Mouse (Mus musculus): ENCODE results near the gene Tnfsfm13. TPM values are rescaled to one million over a fixed set of nuclear protein-coding genes. Genes with fewer than 3 reads are reported as not detected.

The Tnfsfm13 gene
- polyA plus RNA-seq, 1 experiment = 12.7 TPM

DNA sequence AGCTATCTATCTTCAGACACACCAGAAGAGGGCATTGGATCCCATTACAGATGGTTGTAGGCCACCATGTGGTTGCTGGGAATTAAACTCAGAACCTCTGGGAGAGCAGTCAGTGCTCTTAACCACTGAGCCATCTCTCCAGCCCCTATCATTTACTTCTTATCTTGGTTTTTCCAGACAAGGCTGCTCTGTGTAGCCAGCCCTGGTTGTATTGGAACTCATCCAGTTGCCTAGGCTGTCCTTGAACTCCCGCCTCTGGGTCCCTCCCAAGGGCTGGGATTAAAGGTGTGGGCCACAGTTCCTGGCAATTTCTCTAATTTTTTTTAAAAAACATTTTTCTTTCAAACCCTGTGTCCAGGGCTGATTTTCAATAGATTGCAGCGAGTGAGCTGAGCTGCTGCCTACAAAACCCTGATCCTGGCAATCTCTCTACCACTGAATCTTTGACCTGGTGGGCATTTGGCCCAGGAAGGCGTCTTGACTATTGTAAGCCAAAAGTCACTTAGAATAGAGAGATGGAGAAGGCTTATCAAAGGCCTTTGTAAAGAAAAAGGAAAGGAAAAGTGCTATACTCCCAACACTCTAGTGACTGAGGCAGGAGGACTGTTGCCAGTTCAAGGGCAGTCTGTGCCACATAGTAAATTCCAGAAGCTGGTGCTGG, 34.5 kb downstream of the Tnfsfm13 start:
- Histone ChIP-seq H3K4me1 (ENCODE audit: control insufficient read depth, insufficient read depth, low read length) (peaks cover 4% of the 10 kb centered on the region), H3K4me3 (replicated peaks; ENCODE audit: extremely low read depth, low read depth, low read length) (peak overlapping the region; percentile 96)
- 54% methylated on average over 3 of the region's 3 CpGs for WGBS
- TF ChIP-seq POLR2A (IDR thresholded peaks at IDR 0.05; ENCODE audit: borderline replicate concordance, extremely low read depth, low read depth, low read length) = no peak
- no peak for TF ChIP-seq CTCF (IDR thresholded peaks at IDR 0.05; ENCODE audit: insufficient read depth, low read length)
- DNase-seq = no peak

DNA sequence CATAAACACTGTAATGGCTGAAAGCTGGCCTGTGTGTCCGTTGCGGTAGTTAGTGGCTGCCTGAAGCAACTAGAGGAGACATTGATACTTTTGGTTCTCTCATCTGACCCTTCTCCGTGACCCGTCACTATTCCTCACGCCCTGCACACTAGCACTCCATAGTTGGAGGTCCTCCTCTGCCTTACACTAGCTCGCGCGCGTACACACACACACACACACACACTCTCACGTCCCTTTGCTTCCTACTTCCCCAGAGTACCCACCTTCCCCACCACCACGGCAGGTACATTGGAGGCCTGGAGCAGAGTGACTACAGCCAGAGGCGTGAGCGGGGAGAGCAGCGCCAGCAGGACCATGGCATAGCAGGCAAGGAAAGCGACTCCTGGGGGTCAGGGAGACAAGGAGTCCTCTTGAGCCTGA, 38.4 kb downstream of the Tnfsfm13 start:
- 81% methylated on average over 15 of the region's 15 CpGs for WGBS
- H3K4me3 ChIP-seq (replicated peaks; ENCODE audit: extremely low read depth, low read depth, low read length) = no peak overlapping the region
- DNase-seq = no peak
- no peaks in the 10 kb centered on the region for H3K4me1 ChIP-seq (ENCODE audit: control insufficient read depth, insufficient read depth, low read length)
- TF ChIP-seq POLR2A (IDR thresholded peaks at IDR 0.05; ENCODE audit: borderline replicate concordance, extremely low read depth, low read depth, low read length) = no peak
- TF ChIP-seq CTCF (IDR thresholded peaks at IDR 0.05; ENCODE audit: insufficient read depth, low read length) = no peak

DNA sequence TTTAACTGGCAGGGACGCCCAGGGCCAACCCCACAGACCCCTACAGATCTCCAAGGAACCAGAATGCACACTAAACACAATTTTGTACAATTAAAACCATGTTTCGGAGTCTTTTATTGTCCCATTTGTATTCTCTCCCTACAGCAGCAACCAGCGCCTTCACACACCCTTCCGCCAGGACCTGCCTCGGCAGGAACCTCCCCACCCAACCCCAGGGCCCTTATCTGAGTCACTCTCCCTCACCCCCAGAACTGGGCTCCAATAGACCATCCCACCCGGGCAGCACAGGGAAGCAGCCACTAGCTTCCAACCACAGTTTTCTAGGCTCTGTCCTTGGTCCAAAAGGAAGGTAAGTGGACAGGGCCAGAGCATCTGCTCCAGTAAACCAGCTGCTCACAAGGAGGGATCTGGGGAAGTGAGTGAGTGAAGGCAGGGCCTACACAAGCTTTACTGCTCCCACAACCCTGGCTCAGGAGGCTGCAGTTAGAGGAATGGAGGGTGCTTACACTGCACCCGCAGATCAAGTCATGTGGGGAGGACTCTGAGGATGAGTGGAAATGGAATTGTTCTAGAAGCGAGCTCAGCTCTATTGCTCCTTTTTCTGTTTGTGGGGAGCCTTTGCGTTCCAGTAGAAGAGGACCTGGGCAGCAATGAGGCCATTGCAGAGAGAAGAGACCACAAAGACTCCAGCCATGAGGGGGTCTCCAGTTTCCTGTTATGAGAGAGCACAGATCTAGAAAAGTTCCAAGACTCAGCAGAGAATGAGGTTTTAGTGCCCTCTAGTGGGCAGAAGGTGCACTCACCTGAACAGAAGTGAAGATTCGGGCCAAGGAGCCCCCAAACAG, 39.1 kb downstream of the Tnfsfm13 start:
- H3K4me1 ChIP-seq (ENCODE audit: control insufficient read depth, insufficient read depth, low read length) = no peaks in the 10 kb centered on the region
- 73% methylated on average over 10 of the region's 10 CpGs for WGBS
- H3K4me3 ChIP-seq (replicated peaks; ENCODE audit: extremely low read depth, low read depth, low read length) = no peak overlapping the region
- peak; percentile 38 for DNase-seq
- TF ChIP-seq POLR2A (IDR thresholded peaks at IDR 0.05; ENCODE audit: borderline replicate concordance, extremely low read depth, low read depth, low read length) (no peak), CTCF (IDR thresholded peaks at IDR 0.05; ENCODE audit: insufficient read depth, low read length) (peak; percentile 68)

DNA sequence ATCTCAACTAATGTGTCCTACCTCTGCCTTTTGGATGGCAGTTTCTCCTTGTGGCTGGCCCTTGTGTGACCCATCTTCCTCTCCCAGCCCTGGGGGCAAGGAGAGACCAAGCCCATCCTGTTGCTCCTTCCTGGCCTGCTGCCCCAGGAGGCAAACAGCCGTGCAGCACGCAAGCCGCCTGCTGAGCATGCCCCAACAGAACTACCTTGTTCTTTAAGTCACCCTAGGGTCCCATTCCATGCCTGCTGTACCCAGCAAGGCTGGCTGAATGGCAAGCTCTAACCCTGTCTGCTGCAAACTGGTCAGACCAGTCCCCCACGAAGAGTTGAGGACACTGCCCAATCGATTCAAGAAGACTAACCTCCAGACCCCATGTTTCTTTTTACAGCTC, 39.8 kb downstream of the Tnfsfm13 start:
- no peak overlapping the region for H3K4me3 ChIP-seq (replicated peaks; ENCODE audit: extremely low read depth, low read depth, low read length)
- WGBS = 51% methylated on average over 5 of the region's 5 CpGs
- H3K4me1 ChIP-seq (ENCODE audit: control insufficient read depth, insufficient read depth, low read length) = no peaks in the 10 kb centered on the region
- TF ChIP-seq POLR2A (IDR thresholded peaks at IDR 0.05; ENCODE audit: borderline replicate concordance, extremely low read depth, low read depth, low read length) (no peak), CTCF (IDR thresholded peaks at IDR 0.05; ENCODE audit: insufficient read depth, low read length) (no peak)
- DNase-seq = no peak

DNA sequence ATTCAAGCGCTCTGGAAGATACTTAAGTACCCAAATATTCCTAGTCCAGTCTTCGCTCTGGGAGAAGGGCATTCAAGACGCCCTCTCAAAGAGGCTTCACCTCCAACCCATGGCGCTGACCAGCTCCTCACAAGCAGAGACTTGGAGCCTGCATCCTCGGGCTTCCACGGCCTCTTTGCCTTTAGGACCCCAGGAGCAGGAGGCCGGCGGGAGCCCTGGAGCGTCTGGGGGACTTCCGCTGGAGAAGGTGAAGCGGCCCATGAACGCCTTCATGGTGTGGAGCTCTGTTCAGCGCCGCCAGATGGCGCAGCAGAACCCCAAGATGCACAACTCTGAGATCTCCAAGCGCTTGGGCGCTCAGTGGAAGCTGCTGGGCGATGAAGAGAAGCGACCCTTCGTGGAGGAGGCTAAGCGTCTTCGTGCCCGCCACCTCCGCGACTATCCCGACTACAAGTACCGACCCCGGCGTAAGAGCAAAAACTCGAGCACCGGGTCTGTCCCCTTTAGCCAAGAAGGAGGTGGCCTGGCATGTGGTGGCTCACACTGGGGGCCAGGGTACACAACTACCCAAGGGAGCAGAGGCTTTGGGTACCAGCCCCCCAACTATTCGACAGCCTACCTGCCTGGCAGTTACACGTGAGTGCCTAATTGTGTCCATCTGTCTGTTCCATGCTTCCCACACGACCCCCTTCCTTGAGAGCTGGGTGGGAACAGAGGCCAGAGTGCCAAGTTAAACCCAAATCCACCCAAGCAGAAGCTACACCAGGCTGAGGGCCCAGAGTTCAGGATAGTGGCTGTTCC, 40.4 kb downstream of the Tnfsfm13 start, which contains the start of gene Sox15:
Gene Sox15 (plus strand): TSS at position 51 of the 801 bp plus-strand sequence.
- peak; percentile 58 for DNase-seq
- TF ChIP-seq POLR2A (IDR thresholded peaks at IDR 0.05; ENCODE audit: borderline replicate concordance, extremely low read depth, low read depth, low read length) (no peak), CTCF (IDR thresholded peaks at IDR 0.05; ENCODE audit: insufficient read depth, low read length) (peak; percentile 76)
- Histone ChIP-seq H3K4me1 (ENCODE audit: control insufficient read depth, insufficient read depth, low read length) (no peaks in the 10 kb centered on the region), H3K4me3 (replicated peaks; ENCODE audit: extremely low read depth, low read depth, low read length) (no peak within 1 kb of the TSS)
- WGBS = 24% methylated on average over 34 of the region's 34 CpGs

DNA sequence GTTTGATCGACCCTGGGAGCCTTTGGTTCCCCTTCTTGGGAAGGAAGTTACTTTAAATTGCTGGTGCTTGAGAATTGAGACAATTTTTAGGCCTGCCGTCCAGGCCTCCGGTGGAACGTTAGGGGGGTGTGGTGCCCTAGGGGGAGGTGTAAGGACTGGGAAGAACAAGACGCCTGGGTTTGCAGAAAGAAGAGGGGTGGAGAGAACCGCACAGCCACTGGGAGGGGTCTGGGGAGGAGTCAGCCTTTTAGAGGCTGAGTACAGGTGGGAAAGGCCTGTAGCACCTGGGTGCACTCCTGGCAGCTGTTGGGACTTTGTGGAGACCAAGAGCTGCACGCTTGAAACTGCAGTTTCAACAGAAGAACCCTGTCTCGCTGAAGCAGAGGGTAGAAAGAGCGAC, 41.1 kb downstream of the Tnfsfm13 start:
- DNase-seq = no peak
- WGBS = 41% methylated on average over 9 of the region's 9 CpGs
- no peak overlapping the region for H3K4me3 ChIP-seq (replicated peaks; ENCODE audit: extremely low read depth, low read depth, low read length)
- no peak for TF ChIP-seq CTCF (IDR thresholded peaks at IDR 0.05; ENCODE audit: insufficient read depth, low read length)
- no peak for TF ChIP-seq POLR2A (IDR thresholded peaks at IDR 0.05; ENCODE audit: borderline replicate concordance, extremely low read depth, low read depth, low read length)
- no peaks in the 10 kb centered on the region for H3K4me1 ChIP-seq (ENCODE audit: control insufficient read depth, insufficient read depth, low read length)

DNA sequence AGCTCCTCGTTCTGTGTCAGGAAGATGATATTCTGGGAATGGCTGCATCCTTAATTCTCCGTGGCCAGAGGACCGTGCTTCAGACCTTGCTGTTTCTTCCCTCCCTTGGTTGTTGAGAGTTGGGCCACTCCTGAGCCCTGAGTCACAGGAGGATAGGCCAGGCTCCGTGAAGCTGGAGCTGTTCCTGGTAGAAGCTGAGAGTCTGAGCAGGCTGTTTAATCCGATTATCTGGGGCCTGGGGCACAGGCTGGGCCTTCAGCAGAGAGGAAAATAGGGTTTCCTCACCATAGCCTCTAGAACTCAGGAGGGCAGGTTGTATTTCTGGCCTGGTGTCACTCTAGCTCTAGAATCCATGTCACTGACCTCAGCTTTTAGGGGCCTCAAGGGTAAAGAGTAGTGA, 42.5 kb downstream of the Tnfsfm13 start:
- no peak for DNase-seq
- TF ChIP-seq CTCF (IDR thresholded peaks at IDR 0.05; ENCODE audit: insufficient read depth, low read length) = no peak
- TF ChIP-seq POLR2A (IDR thresholded peaks at IDR 0.05; ENCODE audit: borderline replicate concordance, extremely low read depth, low read depth, low read length) = no peak
- WGBS = 66% methylated on average over 5 of the region's 5 CpGs
- Histone ChIP-seq H3K4me1 (ENCODE audit: control insufficient read depth, insufficient read depth, low read length) (no peaks in the 10 kb centered on the region), H3K4me3 (replicated peaks; ENCODE audit: extremely low read depth, low read depth, low read length) (no peak overlapping the region)

DNA sequence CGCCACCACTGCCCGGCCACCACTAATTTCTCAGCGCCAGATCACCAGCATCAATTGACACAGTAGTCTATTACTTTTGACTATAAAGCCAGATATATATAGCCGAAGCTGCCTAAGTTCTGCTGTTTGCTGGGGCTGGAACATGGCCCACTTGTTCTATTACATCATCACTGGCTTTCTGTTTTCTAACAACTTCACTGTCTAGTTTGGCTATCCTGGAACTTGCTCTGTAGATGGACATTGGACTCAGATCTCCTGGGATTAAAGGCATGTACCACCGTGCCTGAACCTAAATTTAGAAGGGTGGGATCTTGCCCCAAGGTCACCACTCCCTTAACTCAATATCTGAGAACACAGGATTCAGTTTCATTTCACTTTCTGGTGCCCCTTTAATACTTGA, 50.0 kb downstream of the Tnfsfm13 start:
- TF ChIP-seq POLR2A (IDR thresholded peaks at IDR 0.05; ENCODE audit: borderline replicate concordance, extremely low read depth, low read depth, low read length) (no peak), CTCF (IDR thresholded peaks at IDR 0.05; ENCODE audit: insufficient read depth, low read length) (no peak)
- 80% methylated on average over 5 of the region's 5 CpGs for WGBS
- Histone ChIP-seq H3K4me3 (replicated peaks; ENCODE audit: extremely low read depth, low read depth, low read length) (no peak overlapping the region), H3K4me1 (ENCODE audit: control insufficient read depth, insufficient read depth, low read length) (no peaks in the 10 kb centered on the region)
- DNase-seq = no peak

DNA sequence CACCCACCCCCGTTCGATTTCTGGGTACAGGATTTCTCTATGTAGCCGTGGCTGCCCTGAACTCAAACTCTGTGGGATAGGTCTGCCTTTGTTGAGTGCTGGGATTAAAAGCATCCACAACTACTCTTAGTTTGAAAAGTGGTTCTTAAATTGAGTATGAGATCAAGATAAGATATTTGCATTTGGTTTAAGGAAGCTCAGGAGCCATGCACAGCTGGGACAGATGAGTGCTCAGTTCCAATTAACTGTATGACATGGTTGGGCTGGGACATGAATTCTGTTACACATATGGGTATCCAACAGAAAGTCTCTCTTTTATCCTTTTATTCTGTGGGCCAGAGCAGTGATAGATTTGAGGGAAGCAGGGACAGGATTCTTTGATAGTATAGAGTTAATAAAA, 60.4 kb downstream of the Tnfsfm13 start:
- 68% methylated on average over 3 of the region's 3 CpGs for WGBS
- no peak for TF ChIP-seq CTCF (IDR thresholded peaks at IDR 0.05; ENCODE audit: insufficient read depth, low read length)
- TF ChIP-seq POLR2A (IDR thresholded peaks at IDR 0.05; ENCODE audit: borderline replicate concordance, extremely low read depth, low read depth, low read length) = no peak
- no peak overlapping the region for H3K4me3 ChIP-seq (replicated peaks; ENCODE audit: extremely low read depth, low read depth, low read length)
- no peak for DNase-seq
- peaks cover 5% of the 10 kb centered on the region for H3K4me1 ChIP-seq (ENCODE audit: control insufficient read depth, insufficient read depth, low read length)

All from lung, adult 2 months (tissue).